Mouse (Mus musculus) granulocyte monocyte progenitor cell, adult 5-6 weeks (primary cell): ENCODE results near the gene Btbd2. TPM values are rescaled to one million over a fixed set of nuclear protein-coding genes. Genes with fewer than 3 reads are reported as not detected.

Experiments
- ATAC-seq: replicated peaks from 2 replicates; pipeline ENCODE4 v1.8.0; 2016; ENCODE audit warnings: mild to moderate bottlenecking, moderate TSS enrichment, inconsistent platforms; ENCODE audit not compliant: poor library complexity, severe bottlenecking
- total RNA-seq, 2 experiments: library from RNA; stranded (forward) in 1 of 2; stranded (reverse) in 1 of 2; fragments of 200-712, 200-1000 nt in 1 of 2; fragments of >200 nt in 1 of 2; fragmentation: Nextera tagmentation in 1 of 2; gene quantifications; 2 replicates each; pipeline ENCODE4 v1.2.3; 2014 to 2017

The Btbd2 gene
- total RNA-seq, 2 experiments from 2014 or later = 26.1 to 34.8 TPM

DNA sequence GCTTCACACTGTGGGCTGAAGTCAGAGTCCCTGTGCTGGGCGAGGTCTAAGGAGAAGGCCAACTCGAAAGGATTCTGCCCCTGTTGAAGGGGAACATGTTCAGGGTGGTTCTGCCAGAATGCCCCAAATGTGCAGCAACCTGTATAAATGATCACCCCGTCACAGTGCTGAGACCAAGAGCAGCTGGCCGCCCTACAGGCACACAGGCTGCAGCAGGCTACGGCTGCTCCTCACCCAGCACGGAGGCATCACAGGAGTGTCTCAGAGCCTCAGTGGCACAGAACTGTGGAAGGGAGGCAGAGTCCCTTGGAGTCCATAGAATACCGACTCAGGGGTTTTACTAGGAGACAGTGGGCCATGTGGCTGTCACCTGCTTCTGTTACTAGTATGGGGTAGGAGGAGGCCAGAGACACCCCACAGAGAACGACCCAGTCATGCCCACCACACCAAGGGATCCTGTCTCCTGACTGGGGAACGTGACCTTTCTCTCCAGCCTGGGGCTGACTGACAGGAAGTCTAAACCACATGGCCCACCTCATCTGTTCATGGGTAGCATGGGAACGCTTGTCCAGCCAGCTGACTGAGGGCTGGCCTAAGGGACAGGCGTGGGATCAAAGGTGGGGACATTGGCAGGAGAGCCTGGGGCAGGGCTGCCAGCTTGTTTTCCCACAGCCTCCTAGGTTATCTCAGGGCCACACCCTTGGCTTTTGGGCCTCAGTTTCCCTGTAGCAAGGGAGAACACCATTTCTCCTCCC is 15.2 kb upstream of the Btbd2 start:
- ATAC-seq = no peak

DNA sequence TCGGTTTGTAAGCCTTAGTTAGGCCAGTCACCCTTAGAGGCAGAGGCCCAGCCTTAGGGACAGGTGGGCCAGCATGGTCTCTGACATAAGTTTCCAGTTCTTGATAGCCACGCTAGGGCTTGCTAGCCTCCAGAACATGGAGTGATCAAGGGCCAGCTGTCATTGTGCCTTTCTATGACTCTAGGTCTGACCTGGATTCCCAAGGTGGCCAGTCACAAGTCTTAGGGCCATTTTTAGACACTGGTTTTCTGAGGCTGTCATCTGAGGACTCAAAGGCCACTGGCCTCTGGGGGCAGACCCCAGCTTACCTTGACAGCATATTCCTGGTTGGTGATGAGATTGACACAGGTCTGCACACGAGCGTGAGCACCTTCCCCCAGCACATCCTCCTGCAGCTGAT is 14.4 kb upstream of the Btbd2 start:
- ATAC-seq = no peak

DNA sequence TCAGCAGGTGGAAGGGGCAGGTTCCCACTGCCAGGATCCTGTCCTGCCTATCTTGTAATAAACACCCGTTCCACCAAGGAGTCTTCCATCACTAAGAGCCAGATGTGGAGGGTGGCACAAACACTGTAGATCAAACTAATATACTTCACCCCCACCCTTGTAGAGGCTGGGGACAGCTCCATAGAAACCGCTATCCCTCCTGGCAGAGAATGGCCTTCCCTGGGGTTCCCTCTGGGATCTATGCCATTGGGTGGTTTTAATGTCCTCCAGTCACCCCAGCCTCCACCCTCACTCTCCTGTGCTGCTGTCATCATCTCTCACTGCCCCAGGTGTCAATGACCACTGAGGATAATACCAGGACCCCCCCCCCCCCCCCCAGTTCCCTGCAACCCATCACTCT is 13.7 kb upstream of the Btbd2 start:
- ATAC-seq = no peak

DNA sequence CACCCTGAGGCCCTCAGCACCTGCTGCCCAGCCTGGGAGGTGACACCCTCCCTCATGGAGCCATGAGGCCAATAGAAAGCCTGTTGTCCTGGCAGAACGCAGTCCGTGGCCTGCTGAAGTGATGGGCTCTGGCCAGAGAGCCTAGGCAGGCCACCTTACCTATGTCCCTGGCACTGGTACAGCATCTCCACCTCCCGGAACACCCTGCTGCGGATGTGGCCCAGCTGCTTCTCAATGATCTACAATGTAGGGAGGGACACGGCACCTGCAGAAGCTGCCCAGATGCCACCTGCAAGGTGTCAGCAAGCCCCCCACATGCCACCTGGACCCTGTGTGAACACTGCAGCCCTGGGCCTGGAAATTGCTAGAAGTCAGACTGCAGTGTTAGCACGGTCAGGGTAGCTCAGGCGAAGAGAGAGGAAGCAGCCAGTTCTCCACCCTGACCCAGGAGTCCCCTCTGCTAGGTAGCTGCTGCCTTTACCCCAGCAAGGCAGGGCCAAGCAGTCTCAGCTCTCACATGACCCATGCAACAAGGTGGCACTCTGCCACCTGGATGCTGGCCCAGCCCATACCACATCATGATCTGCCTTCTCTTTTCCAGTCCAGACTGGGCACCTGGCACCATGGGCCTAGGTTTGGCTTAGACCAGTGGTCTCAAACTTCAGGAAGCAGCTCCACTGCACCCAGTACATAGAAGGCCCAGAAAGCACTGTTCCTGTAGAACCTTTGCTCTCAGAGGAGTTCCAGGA is 13.0 kb upstream of the Btbd2 start:
- no peak for ATAC-seq

DNA sequence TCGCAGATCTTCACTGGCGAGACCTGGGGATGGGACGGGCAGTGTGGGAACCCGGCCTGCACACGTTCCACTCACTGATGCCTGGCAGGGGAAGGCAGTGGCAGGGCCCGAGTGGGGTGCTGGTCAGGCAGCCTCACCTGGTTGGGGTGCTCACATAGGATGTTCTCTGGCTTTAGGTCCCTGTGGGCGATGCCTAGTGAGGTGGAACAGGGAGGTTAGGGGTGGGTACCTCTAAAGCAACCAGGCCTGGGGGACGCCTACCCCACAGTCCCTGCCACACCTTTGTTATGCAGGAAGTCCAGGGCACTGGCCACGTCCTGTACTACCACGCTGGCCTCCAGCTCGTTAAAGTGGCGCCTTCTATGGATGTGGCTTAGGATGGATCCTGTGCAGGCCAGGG is 12.1 kb upstream of the Btbd2 start:
- no peak for ATAC-seq

DNA sequence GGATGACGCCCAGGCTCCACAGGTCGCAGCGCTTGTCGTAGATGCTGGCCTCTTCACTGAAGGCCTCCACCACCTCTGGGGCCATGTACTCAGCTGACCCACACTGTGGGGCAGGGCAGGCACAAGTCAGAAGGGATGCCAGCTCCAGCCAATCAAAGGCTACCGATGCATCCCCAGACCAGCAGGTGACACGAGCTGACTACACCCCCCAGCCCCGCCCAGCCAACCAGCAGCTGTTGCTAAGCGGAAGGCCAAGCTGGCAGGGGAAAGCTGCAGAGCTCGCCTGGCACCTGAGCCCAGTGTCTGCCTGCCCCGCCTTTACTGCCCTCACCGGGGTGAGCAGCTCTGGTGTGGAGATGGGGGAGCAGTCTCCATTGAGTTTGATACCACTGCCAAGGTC is 11.7 kb upstream of the Btbd2 start:
- ATAC-seq = no peak

DNA sequence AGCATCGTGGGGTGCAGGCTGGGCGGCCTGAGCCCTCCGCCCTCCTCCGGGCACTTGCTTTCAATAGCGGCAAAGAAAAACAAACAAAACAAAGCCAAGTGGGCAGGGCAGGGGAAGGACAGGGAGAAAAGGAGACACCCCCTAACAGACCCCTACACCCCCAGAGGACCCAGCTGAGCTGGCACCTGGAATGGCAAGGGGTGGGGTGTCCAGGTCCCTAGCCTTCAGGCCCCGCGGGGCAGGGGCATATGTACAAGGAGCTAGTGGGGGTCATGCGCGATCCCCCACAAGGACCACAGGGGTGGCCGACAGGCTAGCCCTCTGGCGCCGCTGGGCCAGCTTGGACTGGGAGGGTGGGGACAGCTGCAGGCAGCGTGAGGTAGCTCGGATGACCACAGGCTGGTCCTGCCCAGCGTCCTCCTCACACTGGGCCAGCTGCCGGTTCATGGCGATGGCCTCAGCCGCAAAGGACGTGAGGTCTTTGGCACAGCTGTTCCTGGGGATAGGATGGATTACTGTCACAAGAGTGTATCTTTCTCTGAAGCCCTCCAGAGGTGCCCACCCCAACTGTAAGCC is 10.1 kb upstream of the Btbd2 start:
- ATAC-seq = no peak

DNA sequence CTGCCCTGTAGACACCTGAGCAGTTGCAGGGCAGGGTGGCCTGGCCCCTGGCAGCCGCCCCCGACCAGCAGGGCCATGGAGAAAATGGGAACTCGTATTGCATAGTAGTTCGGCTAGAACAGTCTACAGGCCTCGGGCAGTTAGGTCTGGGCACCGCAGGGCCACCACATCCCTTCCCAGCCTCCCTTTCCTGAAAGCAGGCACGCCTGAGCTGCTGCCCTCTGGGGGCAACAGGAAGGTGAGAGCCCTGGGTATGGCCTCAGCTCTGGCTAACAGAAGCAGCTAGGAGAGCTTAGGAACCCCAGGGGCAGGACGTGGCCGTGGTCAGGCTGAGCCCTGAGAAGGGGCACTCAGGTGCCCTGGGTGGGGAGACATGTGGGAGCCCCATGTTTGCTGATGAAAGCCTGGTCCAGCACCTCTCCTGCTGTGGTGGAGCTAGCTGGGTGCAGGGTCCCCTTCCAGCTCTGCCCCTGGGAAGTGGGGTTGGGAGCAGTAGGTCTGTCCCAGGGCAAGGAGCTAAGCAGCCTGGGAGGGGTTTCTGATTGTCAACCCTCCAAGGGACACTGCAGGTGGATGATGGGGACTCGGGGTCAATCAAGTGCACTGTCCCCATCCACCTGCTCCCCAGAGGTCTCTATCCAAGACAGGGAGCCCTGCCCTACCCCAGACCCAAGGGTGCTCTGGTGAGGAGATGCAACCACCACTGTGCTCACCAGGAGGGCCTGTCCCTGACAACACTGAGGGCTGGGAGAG is 9.3 kb upstream of the Btbd2 start:
- peak; percentile 61 for ATAC-seq

DNA sequence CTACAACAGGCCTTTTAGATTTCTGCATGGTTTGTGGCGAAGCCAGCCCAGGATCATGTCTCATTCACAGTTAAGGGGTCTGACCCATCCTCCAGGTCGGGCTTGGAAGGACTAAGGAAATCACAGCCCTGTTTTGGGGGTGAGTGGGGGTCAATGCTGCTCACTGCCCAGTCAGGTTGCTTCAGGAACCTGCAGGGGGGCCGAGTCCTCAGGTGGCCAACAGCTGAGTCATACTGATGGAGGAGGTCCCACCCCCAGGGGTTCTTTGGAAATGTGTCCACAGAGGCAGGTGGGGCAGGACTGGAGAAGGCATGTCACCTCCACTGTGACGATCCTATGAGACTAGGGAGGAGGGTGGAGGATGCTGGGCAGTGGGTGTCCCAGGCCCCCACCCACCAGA is 8.6 kb upstream of the Btbd2 start:
- no peak for ATAC-seq

DNA sequence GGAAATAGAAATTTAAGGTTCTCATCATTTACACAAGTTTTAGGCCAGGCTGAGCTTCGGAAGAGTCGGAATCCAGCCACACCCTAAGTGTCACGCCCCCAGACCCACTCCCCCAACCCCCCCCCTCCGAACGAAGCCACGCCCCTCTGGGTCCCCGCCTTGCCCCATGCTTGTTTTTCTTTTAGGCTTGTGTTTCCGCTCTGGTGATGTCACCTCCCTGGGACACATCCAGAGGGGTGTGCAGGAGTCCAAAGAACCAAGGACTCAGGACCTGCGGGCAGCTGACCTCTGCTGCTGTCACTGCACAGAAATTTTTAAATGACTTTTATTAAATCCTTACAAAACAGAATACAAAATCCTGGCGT is 8.1 kb upstream of the Btbd2 start:
- no peak; the same call in 1 of the 2 replicates for ATAC-seq

DNA sequence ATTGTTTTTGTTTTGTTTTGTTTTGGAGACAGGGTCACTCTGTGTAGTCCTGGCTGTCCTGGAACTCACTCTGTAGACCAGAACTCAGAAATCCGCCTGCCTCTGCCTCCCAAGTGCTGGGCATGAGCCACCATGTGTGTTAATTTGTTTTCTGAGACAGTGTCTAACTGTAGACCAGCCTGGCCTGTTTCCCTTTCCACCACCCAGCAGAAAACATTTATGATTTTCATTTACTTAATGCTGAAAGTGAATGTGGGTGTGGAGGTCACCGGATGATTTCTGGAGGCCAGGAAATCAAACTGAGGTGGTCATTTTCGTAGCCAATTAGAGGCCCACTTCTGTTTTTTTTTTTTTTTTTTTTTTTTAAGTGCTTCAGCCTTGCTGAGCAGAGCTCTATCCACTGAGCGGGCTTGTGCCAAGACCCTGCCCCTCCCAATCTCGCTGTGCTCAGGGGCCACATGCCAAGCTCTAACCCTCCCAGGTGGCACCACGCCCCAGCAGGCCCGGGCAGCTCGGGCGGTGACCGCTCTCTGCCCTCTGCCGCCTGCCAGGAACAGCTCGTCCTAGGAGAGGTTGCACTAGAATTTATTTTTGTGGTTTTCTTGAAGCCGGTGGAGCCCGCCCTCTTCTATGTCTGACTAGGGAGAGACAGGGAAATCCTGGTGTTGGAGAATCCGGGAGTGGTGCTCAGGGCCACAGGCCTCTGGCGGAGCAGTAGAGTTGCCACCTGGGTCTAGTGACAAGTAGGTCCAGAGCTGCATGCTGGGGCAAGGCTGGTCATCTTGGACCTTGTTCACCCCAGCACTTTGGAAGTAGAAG is 7.5 kb upstream of the Btbd2 start:
- peak; percentile 33 for ATAC-seq

DNA sequence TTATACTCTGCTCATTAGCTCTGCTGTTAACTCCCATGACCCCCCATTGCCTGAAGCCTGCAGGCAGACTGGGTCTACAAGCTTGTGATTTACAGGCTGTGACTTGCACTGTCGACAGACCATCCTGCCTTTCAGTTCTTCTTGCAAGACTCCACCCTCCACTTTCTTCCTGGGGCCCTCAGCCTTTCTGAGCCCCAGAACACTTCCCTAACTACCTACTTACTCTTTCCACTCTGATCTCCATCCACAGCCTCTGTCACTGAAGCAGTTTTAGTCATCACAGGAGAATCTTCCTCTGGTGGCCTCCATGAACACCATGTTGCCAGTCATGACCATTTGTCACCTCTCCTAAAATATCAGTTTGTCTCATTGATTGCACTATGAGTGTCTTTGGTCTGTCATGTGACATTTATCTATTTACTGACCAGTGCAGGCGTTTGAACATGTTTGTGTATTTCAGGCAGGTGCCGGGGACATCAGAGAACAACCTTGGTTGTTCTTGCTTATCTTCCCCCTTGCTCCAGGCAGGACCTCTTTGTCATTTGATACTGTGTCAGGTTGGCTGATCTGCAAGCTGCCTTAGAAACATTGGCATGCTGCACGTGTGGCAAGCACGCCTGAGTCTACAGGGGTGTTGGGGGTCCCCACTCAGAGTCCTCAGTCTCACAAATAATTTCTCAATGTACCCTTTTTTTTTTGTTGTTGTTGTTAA is 6.8 kb upstream of the Btbd2 start:
- ATAC-seq = peak; percentile 16

DNA sequence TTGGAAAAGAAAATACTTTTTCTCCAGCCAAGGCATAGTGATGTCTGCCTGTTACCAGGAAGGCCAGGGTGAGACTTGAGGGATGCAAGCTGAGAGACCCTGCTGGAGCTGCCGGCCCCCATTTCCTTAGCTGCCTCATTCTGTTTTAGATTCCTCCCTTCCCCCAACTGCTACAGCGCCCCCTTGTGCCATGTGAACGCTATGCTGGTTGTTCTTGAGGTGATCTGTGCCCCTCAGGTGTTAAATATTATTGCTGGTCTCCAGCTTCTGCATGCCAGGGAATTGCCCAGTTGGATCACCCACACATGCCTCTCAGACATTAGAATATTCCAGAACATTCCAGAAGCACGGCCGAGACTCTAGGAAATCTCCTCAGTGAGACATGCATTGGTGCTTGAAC is 4.3 kb upstream of the Btbd2 start:
- no peak for ATAC-seq

DNA sequence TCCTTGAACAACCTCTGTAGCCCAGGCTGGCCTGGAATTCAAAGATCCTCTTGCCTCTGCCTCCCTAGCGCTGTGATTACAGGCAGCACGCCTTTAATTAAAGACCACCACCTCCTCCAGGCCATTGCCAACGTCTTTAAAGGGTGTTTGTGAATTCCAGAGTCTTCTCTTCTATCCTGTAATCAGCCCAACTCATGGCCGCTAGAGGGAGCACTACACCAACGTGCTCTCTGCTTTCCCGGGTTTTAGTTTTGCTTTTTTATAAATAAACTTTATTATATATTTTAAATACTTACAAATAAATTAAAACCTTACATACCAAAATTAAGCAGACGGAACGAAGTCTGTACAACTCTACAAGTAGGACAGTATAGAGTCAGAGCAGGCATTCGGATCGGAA is 2.3 kb upstream of the Btbd2 start:
- ATAC-seq = no peak

DNA sequence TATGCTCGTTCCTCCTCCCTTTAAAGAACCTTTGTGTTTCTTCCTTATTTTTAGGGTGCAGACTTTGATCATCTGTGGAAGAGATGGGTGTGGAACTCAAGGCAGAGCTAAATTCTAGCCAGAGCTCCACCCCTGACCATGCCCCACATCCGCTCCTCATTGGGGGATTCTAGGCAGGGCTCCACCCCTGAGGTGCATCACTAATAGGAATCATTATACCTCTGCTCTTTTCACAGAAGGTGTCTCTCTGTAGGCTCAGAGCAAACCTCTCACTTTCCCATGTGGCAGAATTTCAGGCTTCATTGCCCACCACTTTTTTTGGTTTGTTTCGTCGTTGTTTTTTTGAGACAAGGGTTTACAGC is 2.0 kb upstream of the Btbd2 start:
- peak; percentile 53 for ATAC-seq

DNA sequence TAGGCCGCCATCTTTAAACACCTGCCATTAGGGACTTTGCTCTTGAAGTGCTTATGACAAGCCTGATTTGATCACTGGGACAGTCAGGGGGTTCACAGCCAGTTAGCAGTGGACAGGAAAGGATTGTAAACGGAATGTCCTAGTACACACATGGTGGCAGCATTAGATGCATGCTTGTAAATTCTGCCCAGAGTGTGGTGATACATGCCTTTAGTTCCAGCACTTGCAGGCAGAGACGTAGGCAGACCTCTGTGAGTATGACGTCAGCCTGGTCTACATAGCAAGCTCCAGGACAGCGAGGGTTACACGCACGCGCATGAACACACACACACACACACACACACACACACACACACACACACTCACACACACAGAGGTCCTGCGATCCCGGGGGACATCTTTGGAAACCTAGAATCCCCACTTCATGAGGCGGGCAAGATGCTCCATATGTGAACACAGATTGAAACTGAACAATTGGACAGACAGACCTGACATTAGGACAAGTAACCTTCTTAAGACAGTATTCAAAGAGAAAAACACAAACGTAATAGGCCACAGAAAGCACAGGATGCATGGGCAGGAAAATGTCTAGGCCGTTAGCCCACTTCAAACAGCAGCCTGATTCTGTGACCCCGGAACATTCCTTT is 1.4 kb upstream of the Btbd2 start:
- ATAC-seq = no peak

DNA sequence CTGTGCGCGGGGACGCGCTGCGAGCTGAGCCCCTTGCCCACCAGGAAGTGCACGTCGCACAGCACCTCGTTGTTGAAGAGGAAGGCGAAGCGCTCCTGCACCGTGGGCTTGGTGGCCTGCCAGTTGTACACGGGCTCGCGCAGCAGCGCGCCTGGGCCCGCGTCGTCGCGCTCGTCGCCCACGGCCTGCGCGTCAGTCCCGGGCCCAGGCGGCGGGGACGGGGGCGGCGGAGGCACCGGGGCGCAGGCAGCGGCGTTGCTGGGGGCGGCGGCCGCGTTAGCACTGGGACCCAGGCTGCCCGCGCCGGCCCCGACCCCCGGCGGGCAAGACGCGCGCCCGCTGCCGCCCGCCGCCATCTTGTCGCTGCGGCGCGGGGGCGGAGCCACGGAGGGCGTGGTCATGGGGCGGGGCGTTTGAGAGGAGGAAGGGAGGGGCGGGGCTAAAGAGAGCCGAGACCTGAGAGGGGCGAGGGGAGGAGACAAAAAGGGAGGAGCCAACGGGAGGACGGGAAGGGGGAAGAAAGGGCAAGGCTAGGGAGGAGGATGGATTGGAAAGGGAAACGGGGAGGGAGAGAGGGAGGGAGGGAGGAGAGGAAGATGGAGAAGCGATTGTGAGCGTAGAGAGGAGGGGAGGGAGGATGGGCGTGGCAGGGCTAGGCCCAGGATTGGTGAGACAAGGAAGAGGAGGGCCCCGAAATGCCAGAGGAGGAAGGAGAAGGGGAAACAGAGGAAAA is 575 bp downstream of the Btbd2 start:
- peak; percentile 86 for ATAC-seq

DNA sequence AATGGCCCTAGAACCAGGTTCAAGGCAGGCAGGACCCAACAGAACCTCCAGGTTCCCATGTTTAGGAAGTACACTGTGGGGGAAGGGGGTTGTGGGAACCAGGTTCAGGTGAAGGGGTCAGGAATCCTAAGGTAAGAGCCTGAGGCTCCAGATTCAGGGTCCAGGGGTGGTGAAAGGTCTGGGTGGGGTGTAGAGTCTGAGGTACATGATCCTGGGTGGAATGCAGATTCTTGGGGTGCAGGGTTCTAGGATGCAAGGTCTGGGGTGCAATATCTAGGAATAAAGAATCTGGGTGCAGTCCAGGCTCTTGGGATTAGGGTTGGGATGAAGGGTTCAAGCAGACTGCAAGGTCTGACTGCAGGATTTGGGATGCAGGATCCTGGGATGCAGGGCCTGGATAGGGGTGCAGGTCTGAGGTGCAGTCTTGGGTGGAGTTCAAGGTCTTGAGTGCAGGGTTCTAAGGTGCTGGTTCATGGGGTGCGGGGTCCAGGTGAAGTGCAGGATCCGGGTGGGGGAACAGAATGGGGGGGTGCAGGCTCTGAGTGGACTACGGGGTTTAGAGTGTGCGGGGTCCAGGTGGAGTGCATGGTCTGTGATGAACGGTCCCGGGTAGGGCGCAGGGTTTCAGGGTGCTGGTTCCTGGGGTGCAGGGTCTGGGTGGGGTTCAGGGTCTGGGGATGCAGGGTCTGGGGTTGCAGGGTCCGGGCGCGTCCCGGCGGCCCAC is 1.3 kb downstream of the Btbd2 start:
- ATAC-seq = no peak
